Mouse (Mus musculus) liver, postnatal 0 days (tissue): Measurements from ENCODE around the gene Axdnd1.

Experiments
- CTCF ChIP-seq: sonication (generic); IDR thresholded peaks from 2 replicates; pipeline ENCODE4 v1.5.1; 2016; ENCODE audit warnings: antibody characterized with exemption, low read depth
- EP300 ChIP-seq: IDR thresholded peaks from 2 replicates; pipeline ENCODE4 v1.6.1; 2016; ENCODE audit warnings: antibody characterized with exemption, low read depth, mild to moderate bottlenecking

DNA sequence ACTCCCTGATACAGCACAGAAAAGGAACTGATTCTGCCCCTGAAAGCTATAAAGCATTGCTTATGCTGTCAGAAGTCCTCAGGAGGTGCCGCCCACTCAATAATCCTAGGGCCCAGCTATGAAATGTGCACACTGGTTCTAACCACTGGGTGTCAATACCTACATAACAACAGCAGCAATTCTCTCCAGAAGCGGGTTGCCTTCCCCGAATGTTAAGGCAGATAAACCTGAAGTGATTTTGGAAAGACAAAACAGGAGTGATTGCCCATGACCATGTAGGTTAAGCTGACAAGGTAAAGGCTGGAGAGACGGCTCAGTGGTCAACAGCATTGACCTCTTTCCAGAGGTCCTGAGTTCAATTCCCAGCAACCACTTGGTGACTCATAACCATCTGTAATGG lies 4.8 kb upstream of the Axdnd1 start:
- no peak for TF ChIP-seq CTCF
- no peak for TF ChIP-seq EP300
